Mouse (Mus musculus): ENCODE results near the gene Ubtd2.

GRCm38 (mm10) chr11:32499931-32500330 is 44.8 kb downstream of the Ubtd2 start:
- TF ChIP-seq CTCF (IDR thresholded peaks at IDR 0.05; ENCODE audit: insufficient read depth, low read length) (no peak), POLR2A (IDR thresholded peaks at IDR 0.05; ENCODE audit: borderline replicate concordance, extremely low read depth, low read depth, low read length) (no peak)

All from lung, adult 2 months (tissue).